Mouse (Mus musculus): ENCODE results near the gene Zfp456. TPM values are rescaled to one million over a fixed set of nuclear protein-coding genes. Genes with fewer than 3 reads are reported as not detected.

Gene Zfp456
- polyA plus RNA-seq, 1 experiment from 2014 or later = 1.2 TPM

Other genes with a start within 250 kb of the Zfp456 start
- 6.0 and 7.3 TPM in 2 replicates for gene Rsl1, start 202.6 kb downstream of the Zfp456 start, polyA plus RNA-seq (2014; fragmentation: Nextera tagmentation; extraction: Ambion mirVana)
- gene Zfp455, start 181.3 kb downstream of the Zfp456 start, polyA plus RNA-seq (2014; fragmentation: Nextera tagmentation; extraction: Ambion mirVana) = 1.3 and 2.1 TPM in 2 replicates
- gene Zfp458, start 97.3 kb downstream of the Zfp456 start, polyA plus RNA-seq (2014; fragmentation: Nextera tagmentation; extraction: Ambion mirVana) = 1.7 and 2.2 TPM in 2 replicates
- gene Zfp457, start 69.3 kb downstream of the Zfp456 start, polyA plus RNA-seq (2014; fragmentation: Nextera tagmentation; extraction: Ambion mirVana) = 0.27 and 0.54 TPM in 2 replicates
- 1.9 and 2.8 TPM in 2 replicates for gene Zfp595, start 43.2 kb downstream of the Zfp456 start, polyA plus RNA-seq (2014; fragmentation: Nextera tagmentation; extraction: Ambion mirVana)
- gene Gm28044, start 15.3 kb downstream of the Zfp456 start, polyA plus RNA-seq (2014; fragmentation: Nextera tagmentation; extraction: Ambion mirVana) = not detected in 2 replicates
- gene Zfp953, start 15.2 kb downstream of the Zfp456 start, polyA plus RNA-seq (2014; fragmentation: Nextera tagmentation; extraction: Ambion mirVana) = 1.1 and 1.2 TPM in 2 replicates
- gene Gm28041, start 77 bp downstream of the Zfp456 start, polyA plus RNA-seq (2014; fragmentation: Nextera tagmentation; extraction: Ambion mirVana) = 0.59 TPM in 1 of 2 replicates, not detected in the other
- 4.3 and 5.4 TPM in 2 replicates for gene Zfp429, start 24.0 kb upstream of the Zfp456 start, polyA plus RNA-seq (2014; fragmentation: Nextera tagmentation; extraction: Ambion mirVana)
- 1.2 and 1.3 TPM in 2 replicates for gene Zfp459, start 45.6 kb upstream of the Zfp456 start, polyA plus RNA-seq (2014; fragmentation: Nextera tagmentation; extraction: Ambion mirVana)
- 9.5 and 9.7 TPM in 2 replicates for gene Zfp874a, start 75.8 kb upstream of the Zfp456 start, polyA plus RNA-seq (2014; fragmentation: Nextera tagmentation; extraction: Ambion mirVana)
- gene Zfp874b, start 108.4 kb upstream of the Zfp456 start, polyA plus RNA-seq (2014; fragmentation: Nextera tagmentation; extraction: Ambion mirVana) = 1.7 and 2.6 TPM in 2 replicates
- gene Zfp58, start 124.7 kb upstream of the Zfp456 start, polyA plus RNA-seq (2014; fragmentation: Nextera tagmentation; extraction: Ambion mirVana) = 19.5 and 19.6 TPM in 2 replicates
- gene Gm26965, start 150.3 kb upstream of the Zfp456 start, polyA plus RNA-seq (2014; fragmentation: Nextera tagmentation; extraction: Ambion mirVana) = not detected in 2 replicates
- gene Zfp87, start 150.4 kb upstream of the Zfp456 start, polyA plus RNA-seq (2014; fragmentation: Nextera tagmentation; extraction: Ambion mirVana) = 26.8 and 32.8 TPM in 2 replicates
- gene Zfp748, start 178.0 kb upstream of the Zfp456 start, polyA plus RNA-seq (2014; fragmentation: Nextera tagmentation; extraction: Ambion mirVana) = 18.7 and 20.0 TPM in 2 replicates
- 5.1 and 5.8 TPM in 2 replicates for gene Zfp729b, start 233.9 kb upstream of the Zfp456 start, polyA plus RNA-seq (2014; fragmentation: Nextera tagmentation; extraction: Ambion mirVana)

Data from limb, embryonic 11.5 days (tissue).